Mouse (Mus musculus): ENCODE results near the gene Rorb.

GRCm38 (mm10) chr19:19136856-19137255, 25.9 kb upstream of the Rorb start:
- TF ChIP-seq ZKSCAN1 (IDR thresholded peaks at IDR 0.05; ENCODE audit: borderline replicate concordance, low read depth, low read length), result no peak
- no peak for TF ChIP-seq POLR2A (IDR thresholded peaks at IDR 0.05; ENCODE audit: low read depth, low read length)
- TF ChIP-seq CTCF (conservative IDR thresholded peaks at IDR 0.05 in 1 of 2, IDR thresholded peaks at IDR 0.05 in 1 of 2; ENCODE audit: low read depth in 2 of 2, low read length in 2 of 2), result no peak

Measured in CH12.LX (cell line).